Mouse (Mus musculus) liver, postnatal 0 days (tissue): ENCODE data around the gene Sdk2.

Experiments used
- CTCF ChIP-seq: sonication (generic); IDR thresholded peaks from 2 replicates; pipeline ENCODE4 v1.5.1; 2016; ENCODE audit warnings: antibody characterized with exemption, low read depth
- EP300 ChIP-seq: IDR thresholded peaks from 2 replicates; pipeline ENCODE4 v1.6.1; 2016; ENCODE audit warnings: antibody characterized with exemption, low read depth, mild to moderate bottlenecking

DNA sequence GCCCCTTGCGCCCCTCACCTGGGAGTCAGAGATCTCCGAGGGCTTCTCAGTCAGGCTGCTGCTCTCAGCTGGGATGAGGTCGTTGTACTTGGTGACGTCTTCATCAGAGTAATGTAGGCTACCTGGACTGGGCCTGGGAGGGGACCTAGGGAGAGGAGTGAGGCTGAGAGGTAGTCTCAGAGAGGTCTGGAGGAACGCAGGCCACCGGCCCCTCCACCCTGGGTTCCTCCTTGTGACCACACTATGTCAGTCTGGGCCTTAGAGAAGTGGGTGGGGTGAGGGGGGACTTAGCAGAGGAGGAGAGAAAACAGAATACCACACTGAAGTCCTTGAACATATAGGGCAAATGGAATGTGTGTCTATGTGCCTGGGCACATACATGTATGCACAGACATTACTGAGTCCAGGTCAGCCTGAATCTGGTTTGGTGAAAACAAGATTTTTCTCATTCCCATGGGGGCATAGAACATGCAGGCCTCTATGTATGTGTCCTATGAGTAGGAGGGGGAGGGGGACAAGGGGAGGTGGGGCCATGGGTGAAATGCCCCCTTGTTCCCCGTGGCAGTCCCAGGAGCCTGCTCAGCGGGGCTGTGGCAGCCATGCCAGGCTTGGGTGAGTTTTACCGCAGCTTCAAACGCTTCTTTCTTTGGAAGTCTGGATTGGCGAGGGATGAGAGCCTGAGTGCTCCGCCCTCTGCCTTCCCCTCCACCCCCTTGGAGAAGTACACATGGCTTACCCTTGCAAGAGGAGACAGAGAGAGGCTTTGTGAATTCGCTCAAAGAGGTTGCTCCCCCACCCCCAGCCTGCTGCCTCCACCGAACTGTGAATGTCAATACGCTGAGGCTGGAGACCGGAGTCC is 275.3 kb downstream of the Sdk2 start:
- TF ChIP-seq CTCF = no peak
- no peak for TF ChIP-seq EP300
